Mouse (Mus musculus) ES-Bruce4 (cell line): ENCODE results near the gene Ccl26. TPM values are rescaled to one million over a fixed set of nuclear protein-coding genes. Genes with fewer than 3 reads are reported as not detected.

Experiments used
- H3K27ac ChIP-seq: 2 replicates; pipeline ENCODE4 v1.5.1; 2012; ENCODE audit warnings: low read length, inconsistent platforms; ENCODE audit not compliant: insufficient read depth
- H3K27me3 ChIP-seq: 2 replicates; pipeline ENCODE4 v1.6.1; 2012; ENCODE audit warnings: mild to moderate bottlenecking, low read length, inconsistent platforms; ENCODE audit not compliant: control insufficient read depth, poor library complexity, insufficient read depth, severe bottlenecking
- H3K36me3 ChIP-seq: 2 replicates; pipeline ENCODE4 v1.6.1; 2012; ENCODE audit warnings: inconsistent platforms, mild to moderate bottlenecking, low read length, moderate library complexity; ENCODE audit not compliant: control insufficient read depth, poor library complexity, insufficient read depth, severe bottlenecking
- H3K4me1 ChIP-seq: one replicate; pipeline ENCODE4 v1.8.1; 2011; ENCODE audit warnings: low read length; ENCODE audit not compliant: control insufficient read depth, insufficient read depth
- H3K4me3 ChIP-seq: 2 replicates; pipeline ENCODE4 v1.5.1; 2011; ENCODE audit warnings: low read depth, mild to moderate bottlenecking, low read length
- H3K9ac ChIP-seq: 2 replicates; pipeline ENCODE4 v1.6.1; 2012; ENCODE audit warnings: low read depth, mild to moderate bottlenecking, inconsistent platforms; ENCODE audit not compliant: poor library complexity, severe bottlenecking
- H3K9me3 ChIP-seq: replicated peaks from 2 replicates; pipeline ENCODE4 v1.6.1; 2012; ENCODE audit warnings: mild to moderate bottlenecking, low read length, inconsistent platforms; ENCODE audit not compliant: control insufficient read depth, poor library complexity, insufficient read depth, severe bottlenecking
- CTCF ChIP-seq: IDR thresholded peaks from one replicate; pipeline ENCODE4 v1.8.1; 2011; ENCODE audit warnings: low read depth, low read length
- EP300 ChIP-seq: IDR thresholded peaks from 2 replicates; pipeline ENCODE4 v1.6.1; 2011; ENCODE audit warnings: low read depth, low read length; ENCODE audit not compliant: insufficient read depth
- POLR2A ChIP-seq: IDR thresholded peaks from one replicate; pipeline ENCODE4 v1.8.1; 2011; ENCODE audit warnings: low read length; ENCODE audit not compliant: insufficient read depth
- polyA plus RNA-seq: library from polyadenylated mRNA; stranded (reverse); fragments of >200 nt; gene quantifications from 2 replicates; pipeline ENCODE4 v1.2.4, GENCODE M21; 2011; ENCODE audit warnings: low read depth; ENCODE audit not compliant: missing spikeins, insufficient read depth, insufficient read length

The Ccl26 gene
- polyA plus RNA-seq, 1 experiment: not detected

- Histone ChIP-seq H3K9ac (no peak overlapping the region), H3K4me1 (peaks cover 3% of the 10 kb centered on the region), H3K27me3 (no peaks in the 10 kb centered on the region), H3K27ac (no peak overlapping the region), H3K9me3 (no peaks in the 10 kb centered on the region), H3K4me3 (no peak overlapping the region), H3K36me3 (no peaks in the 10 kb centered on the region)
- TF ChIP-seq CTCF (no peak), POLR2A (no peak), EP300 (no peak)
Observed at GRCm38 (mm10) chr5:135535867-135536266, 27.5 kb downstream of the Ccl26 start.

GRCm38 (mm10) chr5:135533431-135533830 is 29.9 kb downstream of the Ccl26 start:
- no peaks in the 10 kb centered on the region for H3K36me3 ChIP-seq
- H3K4me3 ChIP-seq: no peak overlapping the region
- no peak overlapping the region for H3K9ac ChIP-seq
- H3K27ac ChIP-seq: no peak overlapping the region
- H3K4me1 ChIP-seq: peaks cover 3% of the 10 kb centered on the region
- H3K27me3 ChIP-seq: no peaks in the 10 kb centered on the region
- TF ChIP-seq POLR2A: no peak
- no peaks in the 10 kb centered on the region for H3K9me3 ChIP-seq

GRCm38 (mm10) chr5:135531306-135531845 is 32.0 kb downstream of the Ccl26 start:
- Histone ChIP-seq H3K4me3 (no peak overlapping the region), H3K4me1 (peaks cover 3% of the 10 kb centered on the region), H3K9me3 (no peaks in the 10 kb centered on the region), H3K36me3 (no peaks in the 10 kb centered on the region), H3K27me3 (no peaks in the 10 kb centered on the region), H3K27ac (no peak overlapping the region), H3K9ac (no peak overlapping the region)
- TF ChIP-seq EP300 (no peak), CTCF (no peak), POLR2A (no peak)

- TF ChIP-seq POLR2A (no peak), CTCF (no peak), EP300 (no peak)
- Histone ChIP-seq H3K4me3 (no peak overlapping the region), H3K27ac (no peak overlapping the region), H3K4me1 (peaks cover 3% of the 10 kb centered on the region), H3K9ac (no peak overlapping the region), H3K27me3 (no peaks in the 10 kb centered on the region), H3K9me3 (no peaks in the 10 kb centered on the region), H3K36me3 (no peaks in the 10 kb centered on the region)
Observed at GRCm38 (mm10) chr5:135529964-135530363, 33.4 kb downstream of the Ccl26 start.

- Histone ChIP-seq H3K27me3 (no peaks in the 10 kb centered on the region), H3K36me3 (no peaks in the 10 kb centered on the region), H3K9ac (no peak overlapping the region), H3K9me3 (no peaks in the 10 kb centered on the region), H3K4me3 (no peak overlapping the region), H3K4me1 (peaks cover 3% of the 10 kb centered on the region), H3K27ac (no peak overlapping the region)
- TF ChIP-seq EP300 (no peak), POLR2A (no peak), CTCF (peak; percentile 19)
Observed at GRCm38 (mm10) chr5:135529310-135529709, 34.1 kb downstream of the Ccl26 start.

GRCm38 (mm10) chr5:135527986-135528385 is 35.4 kb downstream of the Ccl26 start:
- no peak overlapping the region for H3K9ac ChIP-seq
- no peaks in the 10 kb centered on the region for H3K4me1 ChIP-seq
- no peaks in the 10 kb centered on the region for H3K36me3 ChIP-seq
- H3K4me3 ChIP-seq: no peak overlapping the region
- no peaks in the 10 kb centered on the region for H3K9me3 ChIP-seq
- H3K27me3 ChIP-seq: no peaks in the 10 kb centered on the region
- TF ChIP-seq EP300 (no peak), POLR2A (no peak), CTCF (no peak)
- H3K27ac ChIP-seq: no peak overlapping the region
